In genomic region chr10:120751295-120751722, GRCm38 (mm10) we compare ENCODE assay signal across 9 mouse cellular contexts.
A peak's percentile ranks its signal among the peaks of the same experiment; 100 is the strongest.
DNase-seq lines count a peak whose midpoint lies in the region; ATAC-seq and TF ChIP-seq lines count a peak whose summit lies in the region.
"Had no signal": no experiment of that assay in that cellular context is flagged by ENCODE, and none has a peak within 500 bp of the region (broad histone marks: within the 10 kb centered on the region; RNA-seq: fewer than 3 reads in every experiment).

No protein-coding gene starts in this region.

- WGBS in intestine, embryonic 14.5 days: 34% methylated on average over 11 of the region's 11 CpGs
- WGBS in intestine, postnatal 0 days: 61% methylated on average over 11 of the region's 11 CpGs
- 24% methylated on average over 11 of the region's 11 CpGs for WGBS in lung, embryonic 14.5 days

- H3K27ac ChIP-seq in intestine, embryonic 14.5 days (ENCODE audit: low read depth): peak overlapping the region; percentile 62; the same call in 1 of the 2 replicates
- no peak overlapping the region for H3K27ac ChIP-seq in intestine, postnatal 0 days (ENCODE audit: low read depth, low read length)
- peak overlapping the region; percentile 69 for H3K27ac ChIP-seq in lung, embryonic 14.5 days (ENCODE audit: low read depth)
- H3K27ac ChIP-seq: macrophage had no signal

- no peak for TF ChIP-seq CTCF in intestine, postnatal 0 days (IDR thresholded peaks at IDR 0.05; ENCODE audit: low read depth)
- TF ChIP-seq CTCF in lung, embryonic 14.5 days (IDR thresholded peaks at IDR 0.05; ENCODE audit: low read depth): no peak

- H3K9me3 ChIP-seq in intestine, embryonic 14.5 days (ENCODE audit: control insufficient read depth, low read length): no peaks in the 10 kb centered on the region
- H3K9me3 ChIP-seq in intestine, postnatal 0 days (ENCODE audit: control insufficient read depth): no peaks in the 10 kb centered on the region
- no peaks in the 10 kb centered on the region for H3K9me3 ChIP-seq in lung, embryonic 14.5 days (ENCODE audit: low read depth, low read length)

- ATAC-seq in intestine, embryonic 14.5 days (replicated peaks; ENCODE audit: low FRiP score, low TSS enrichment, low read depth): no peak
- ATAC-seq in intestine, postnatal 0 days: no peak
- ATAC-seq in lung, embryonic 14.5 days (ENCODE audit: insufficient read depth): peak; percentile 81

- peaks cover 8% of the 10 kb centered on the region for H3K4me1 ChIP-seq in intestine, embryonic 14.5 days (replicated peaks; ENCODE audit: control insufficient read depth, insufficient read depth, low read length)
- no peaks in the 10 kb centered on the region for H3K4me1 ChIP-seq in intestine, postnatal 0 days (replicated peaks; ENCODE audit: control insufficient read depth, insufficient read depth, low read length)
- H3K4me1 ChIP-seq in lung, embryonic 14.5 days (ENCODE audit: insufficient read depth): peaks cover 8% of the 10 kb centered on the region; the same call in 1 of the 2 replicates

- H3K4me2 ChIP-seq in intestine, embryonic 14.5 days (ENCODE audit: low read length): no peak overlapping the region
- no peak overlapping the region for H3K4me2 ChIP-seq in intestine, postnatal 0 days (replicated peaks; ENCODE audit: low read depth)
- 0 out of 2 replicates have a peak overlapping the region, but pooled peaks have one; percentile 2 for H3K4me2 ChIP-seq in lung, embryonic 14.5 days

- no peak for DNase-seq in intestine, embryonic 14.5 days (ENCODE audit: low spot score)
- peak; percentile 90 for DNase-seq in adrenal gland, adult 2 months
- peak; percentile 75 for DNase-seq in gastrocnemius, postnatal 14 days
- DNase-seq in kidney, adult 11 months: peak; percentile 22
- DNase-seq in lung, embryonic 14.5 days: peak; percentile 92
- DNase-seq in spleen, adult 18-20 months: no peak
- no peak for DNase-seq in spleen, adult 12 weeks (ENCODE audit: low spot score)

- no peak overlapping the region for H3K9ac ChIP-seq in intestine, embryonic 14.5 days (ENCODE audit: low read length)
- no peak overlapping the region for H3K9ac ChIP-seq in intestine, postnatal 0 days (ENCODE audit: low read depth, low read length)
- H3K9ac ChIP-seq in lung, embryonic 14.5 days: no peak overlapping the region; the same call in 1 of the 2 replicates

- H3K36me3 ChIP-seq in intestine, embryonic 14.5 days (ENCODE audit: control insufficient read depth, insufficient read depth, low read length): no peaks in the 10 kb centered on the region
- H3K36me3 ChIP-seq in intestine, postnatal 0 days (ENCODE audit: control insufficient read depth, insufficient read depth): no peaks in the 10 kb centered on the region
- no peaks in the 10 kb centered on the region for H3K36me3 ChIP-seq in lung, embryonic 14.5 days (ENCODE audit: insufficient read depth)

- H3K27me3 ChIP-seq in intestine, embryonic 14.5 days (replicated peaks; ENCODE audit: control insufficient read depth, insufficient read depth, low read length): no peaks in the 10 kb centered on the region
- H3K27me3 ChIP-seq in intestine, postnatal 0 days (replicated peaks; ENCODE audit: control insufficient read depth, insufficient read depth, low read length): no peaks in the 10 kb centered on the region
- no peaks in the 10 kb centered on the region for H3K27me3 ChIP-seq in lung, embryonic 14.5 days (ENCODE audit: insufficient read depth, low read length)

- intact Hi-C loops in gastrocnemius, postnatal 14 days (cut with DNase I; ENCODE audit: low total_unique reads): no loop called here

- no peak overlapping the region for H3K4me3 ChIP-seq in intestine, embryonic 14.5 days (ENCODE audit: low read depth, low read length)
- H3K4me3 ChIP-seq in intestine, postnatal 0 days (ENCODE audit: low read depth, low read length): no peak overlapping the region
- no peak overlapping the region for H3K4me3 ChIP-seq in lung, embryonic 14.5 days (ENCODE audit: low read depth, low read length)

Comparison
In these comparisons a context has a peak if more than half of its experiments do, and no peak if none do; other contexts are left out.
1. DNase-seq: peak in adrenal gland, adult 2 months (single experiment), gastrocnemius, postnatal 14 days (single experiment), kidney, adult 11 months (single experiment) and lung, embryonic 14.5 days (single experiment); none in intestine, embryonic 14.5 days (single experiment), spleen, adult 18-20 months (0 of 2) and spleen, adult 12 weeks (single experiment).